Mouse (Mus musculus): Measurements from ENCODE around the gene Elp4. TPM values are rescaled to one million over a fixed set of nuclear protein-coding genes. Genes with fewer than 3 reads are reported as not detected.
A peak's percentile ranks its signal among the peaks of the same experiment; 100 is the strongest.

Elp4 gene
- total RNA-seq, 2 experiments from 2014 or later: 14.0 to 20.3 TPM

DNA sequence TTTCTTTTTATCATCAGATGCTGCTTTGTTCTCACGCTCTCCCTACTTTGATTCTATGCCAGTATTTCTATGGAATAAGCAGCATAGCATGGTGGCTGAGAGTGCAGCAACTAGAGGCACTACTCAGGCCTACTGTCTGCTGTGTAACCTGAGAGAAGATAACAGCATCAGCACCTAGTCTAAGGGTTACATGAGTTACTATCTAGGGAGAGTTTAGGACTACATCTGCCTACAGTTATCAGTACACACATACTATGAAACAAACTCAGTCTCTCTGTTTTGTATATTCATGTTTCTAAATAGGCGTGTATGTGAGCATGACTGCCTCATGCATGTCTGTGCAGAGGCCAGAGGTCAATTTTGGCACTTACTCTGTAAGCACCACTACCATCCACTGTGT, 97.8 kb downstream of the Elp4 start:
- ATAC-seq (replicated peaks; ENCODE audit: poor library complexity, severe bottlenecking): no peak

DNA sequence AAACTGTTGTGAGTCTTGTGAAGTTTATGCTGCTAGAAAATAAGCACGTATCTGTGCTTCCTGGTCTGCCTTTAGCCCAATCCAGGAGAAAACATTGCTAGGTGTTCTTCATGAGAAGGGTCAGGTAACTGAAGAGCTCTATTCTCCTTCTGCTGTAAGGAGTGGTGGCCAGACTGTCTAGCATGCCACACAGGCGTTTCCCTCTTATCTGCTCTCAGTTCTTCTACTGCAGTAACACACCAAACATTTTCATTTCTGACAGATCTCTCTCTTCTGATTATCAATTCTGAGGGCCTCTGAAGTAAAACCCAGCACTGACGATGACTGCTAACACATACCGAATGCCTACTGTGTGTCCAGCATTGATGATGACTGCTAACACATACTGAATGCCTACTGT, 98.3 kb downstream of the Elp4 start:
- ATAC-seq (replicated peaks; ENCODE audit: poor library complexity, severe bottlenecking): no peak

DNA sequence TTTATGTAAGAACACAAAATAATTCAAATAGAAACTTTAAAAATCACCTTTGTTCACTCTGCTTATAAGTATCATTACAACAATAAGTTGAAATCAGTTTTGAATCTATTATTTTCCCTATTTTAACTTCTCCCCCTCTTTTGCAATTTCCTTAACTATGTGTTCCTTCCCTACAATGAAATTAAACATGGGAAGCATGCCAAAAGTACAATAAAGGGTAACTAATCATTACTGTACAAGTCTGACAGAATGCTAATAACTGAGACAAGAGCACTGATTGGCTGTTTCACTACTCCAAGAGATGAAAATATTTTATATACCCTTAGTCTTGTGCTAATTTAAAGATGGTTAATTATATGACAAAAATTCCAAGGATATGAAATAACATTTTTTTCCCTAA, 99.2 kb downstream of the Elp4 start:
- ATAC-seq (replicated peaks; ENCODE audit: poor library complexity, severe bottlenecking): no peak

DNA sequence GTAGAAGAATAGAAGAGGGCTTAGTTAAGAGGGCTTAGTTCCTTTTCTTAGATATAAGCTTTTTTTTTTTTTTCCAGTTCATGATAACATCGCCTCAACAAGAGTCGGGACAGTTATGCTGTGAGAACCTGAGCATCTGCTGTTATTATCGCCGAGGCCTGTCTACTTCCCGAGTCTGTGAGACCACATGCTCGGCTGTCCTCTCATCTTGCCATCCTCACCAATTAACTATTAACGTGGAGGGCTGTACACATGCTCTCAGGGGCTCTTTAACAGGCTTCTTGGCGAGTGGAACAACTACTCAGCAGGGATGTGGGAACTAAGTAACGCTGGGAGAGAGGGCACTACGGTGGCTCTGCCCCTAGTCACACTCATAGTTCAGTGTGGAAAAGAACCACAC, 99.9 kb downstream of the Elp4 start:
- ATAC-seq (replicated peaks; ENCODE audit: poor library complexity, severe bottlenecking): no peak

DNA sequence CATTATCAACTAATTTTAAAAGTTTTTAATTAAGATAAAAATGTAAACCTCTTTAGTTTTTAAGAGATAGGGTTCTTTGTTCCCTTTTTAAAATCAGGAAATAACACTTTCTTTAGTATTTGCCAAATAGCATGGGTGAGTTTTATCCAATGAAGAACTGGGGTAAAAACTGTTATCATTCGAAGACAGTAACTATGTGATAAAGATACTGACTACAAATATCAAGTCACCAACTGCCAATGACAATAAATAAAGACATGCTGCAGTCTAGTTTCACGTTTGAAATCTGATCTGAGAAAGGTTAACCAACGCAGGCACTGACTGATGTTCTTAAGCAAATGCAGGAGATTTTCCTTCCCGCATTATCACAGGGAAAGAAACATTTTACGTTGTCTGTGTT, 100.9 kb downstream of the Elp4 start:
- ATAC-seq (replicated peaks; ENCODE audit: poor library complexity, severe bottlenecking): no peak

DNA sequence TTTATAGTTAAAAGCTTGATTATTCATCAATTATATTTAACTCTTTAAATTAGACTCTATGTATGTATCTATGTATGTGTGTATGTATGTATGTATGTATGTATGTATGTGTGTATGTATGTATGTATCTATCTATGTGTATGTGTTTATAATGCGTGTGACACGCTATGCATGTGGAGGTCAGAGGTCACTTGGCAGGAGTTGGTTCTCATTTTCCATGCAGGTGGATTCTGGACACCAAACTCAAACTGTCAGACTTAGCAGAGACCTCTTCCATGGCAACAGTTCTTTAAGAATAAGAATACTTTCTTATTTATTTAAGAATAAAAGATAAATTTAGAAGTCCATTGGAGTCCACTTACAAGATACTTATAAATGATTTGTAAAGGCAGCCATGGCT, 101.5 kb downstream of the Elp4 start:
- ATAC-seq (replicated peaks; ENCODE audit: poor library complexity, severe bottlenecking): no peak

DNA sequence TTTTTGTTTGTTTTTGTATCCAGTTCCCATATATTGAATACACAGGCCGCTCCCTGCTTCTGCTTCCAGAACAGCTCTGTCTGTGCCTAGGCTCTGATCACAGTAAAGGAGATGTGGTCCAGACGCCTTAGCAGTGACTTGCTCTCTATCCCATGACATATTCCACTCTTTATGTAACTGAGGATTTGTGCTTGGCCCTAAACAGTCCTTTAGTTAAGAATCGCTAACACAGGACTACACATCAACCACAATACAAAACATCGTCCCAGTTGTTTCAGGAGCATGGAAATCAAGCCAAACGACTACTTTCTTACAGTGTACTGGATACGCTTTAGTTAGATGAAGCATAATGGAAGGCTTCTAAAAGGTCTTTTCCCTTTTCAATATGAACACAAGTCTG, 102.8 kb downstream of the Elp4 start:
- no peak for ATAC-seq (replicated peaks; ENCODE audit: poor library complexity, severe bottlenecking)

DNA sequence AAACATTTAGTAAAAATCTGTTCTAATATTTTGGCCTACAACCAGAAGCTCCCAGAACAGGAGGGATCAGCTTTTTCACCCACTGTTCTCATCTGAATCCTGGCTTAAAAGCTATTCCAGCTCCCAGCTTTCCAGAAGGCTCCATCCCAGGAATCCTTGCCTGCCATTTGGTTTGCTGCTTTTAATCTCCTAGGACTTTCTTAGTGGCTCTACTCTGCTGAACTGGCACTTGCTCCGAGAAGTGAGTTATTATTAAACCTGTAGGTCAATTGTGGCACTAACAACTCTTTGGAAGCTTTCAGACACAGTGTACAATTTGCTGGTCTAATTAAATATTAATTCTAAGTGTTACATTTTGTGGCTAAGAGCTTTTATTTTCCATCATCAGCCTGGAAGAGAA, 103.7 kb downstream of the Elp4 start:
- no peak for ATAC-seq (replicated peaks; ENCODE audit: poor library complexity, severe bottlenecking)

DNA sequence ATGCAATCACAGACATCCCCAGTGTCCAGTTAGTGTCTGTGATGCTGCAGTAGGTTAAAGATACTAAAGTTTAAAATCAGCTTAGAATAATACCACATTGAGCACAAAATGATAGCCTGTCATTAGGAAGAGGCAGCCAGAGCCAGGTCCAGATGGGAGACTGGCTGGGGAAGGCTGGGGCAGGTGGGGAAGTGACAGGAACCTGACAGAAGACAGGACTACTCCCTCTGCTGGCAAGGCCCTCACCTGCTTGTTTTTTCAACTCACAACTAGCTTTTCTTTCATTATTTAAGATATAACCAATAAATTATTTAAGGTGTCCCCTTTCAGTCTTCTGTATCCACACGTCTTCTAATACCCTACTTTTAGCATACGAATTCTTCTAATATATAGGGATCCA, 104.5 kb downstream of the Elp4 start:
- ATAC-seq (replicated peaks; ENCODE audit: poor library complexity, severe bottlenecking): 0 out of 2 replicates have a peak, but pooled peaks have one; percentile 37

DNA sequence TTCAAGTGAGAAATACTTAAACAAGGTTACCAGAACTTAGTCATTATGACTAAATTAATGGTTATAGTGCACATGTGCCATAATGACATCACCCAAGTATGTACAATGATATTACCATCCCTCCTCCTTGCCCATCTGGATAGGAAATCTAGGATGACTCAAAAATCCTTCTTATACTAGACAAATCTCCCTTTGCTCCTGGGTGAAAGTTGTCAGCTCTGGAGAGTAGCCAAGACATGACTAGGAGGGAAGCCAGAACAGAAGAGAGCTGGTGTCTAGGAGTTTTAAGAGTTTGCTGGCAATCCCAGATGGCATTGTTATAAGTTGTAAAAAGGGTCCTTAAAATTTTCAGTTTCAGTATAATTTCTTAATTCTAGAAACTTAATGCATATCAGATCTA, 106.5 kb downstream of the Elp4 start:
- ATAC-seq (replicated peaks; ENCODE audit: poor library complexity, severe bottlenecking): no peak

DNA sequence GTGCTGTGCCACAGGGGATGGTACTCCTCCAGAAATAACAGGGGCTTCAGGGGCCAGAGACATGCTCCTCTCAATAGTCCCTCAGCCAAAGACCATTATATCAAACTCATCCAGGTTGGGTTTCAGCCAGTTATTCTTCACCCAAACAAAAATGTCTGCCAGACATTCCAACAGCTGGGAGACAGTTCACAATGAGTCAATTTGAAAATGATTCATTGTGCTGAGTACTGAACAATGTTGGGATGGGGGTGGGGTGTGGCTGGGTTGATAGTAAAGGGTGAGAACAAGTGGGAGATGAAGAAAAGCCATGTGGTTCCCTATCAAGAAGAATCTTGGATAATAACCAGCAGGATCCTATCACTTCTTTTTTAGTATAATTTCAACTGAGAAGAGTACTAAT, 108.3 kb downstream of the Elp4 start:
- no peak for ATAC-seq (replicated peaks; ENCODE audit: poor library complexity, severe bottlenecking)

DNA sequence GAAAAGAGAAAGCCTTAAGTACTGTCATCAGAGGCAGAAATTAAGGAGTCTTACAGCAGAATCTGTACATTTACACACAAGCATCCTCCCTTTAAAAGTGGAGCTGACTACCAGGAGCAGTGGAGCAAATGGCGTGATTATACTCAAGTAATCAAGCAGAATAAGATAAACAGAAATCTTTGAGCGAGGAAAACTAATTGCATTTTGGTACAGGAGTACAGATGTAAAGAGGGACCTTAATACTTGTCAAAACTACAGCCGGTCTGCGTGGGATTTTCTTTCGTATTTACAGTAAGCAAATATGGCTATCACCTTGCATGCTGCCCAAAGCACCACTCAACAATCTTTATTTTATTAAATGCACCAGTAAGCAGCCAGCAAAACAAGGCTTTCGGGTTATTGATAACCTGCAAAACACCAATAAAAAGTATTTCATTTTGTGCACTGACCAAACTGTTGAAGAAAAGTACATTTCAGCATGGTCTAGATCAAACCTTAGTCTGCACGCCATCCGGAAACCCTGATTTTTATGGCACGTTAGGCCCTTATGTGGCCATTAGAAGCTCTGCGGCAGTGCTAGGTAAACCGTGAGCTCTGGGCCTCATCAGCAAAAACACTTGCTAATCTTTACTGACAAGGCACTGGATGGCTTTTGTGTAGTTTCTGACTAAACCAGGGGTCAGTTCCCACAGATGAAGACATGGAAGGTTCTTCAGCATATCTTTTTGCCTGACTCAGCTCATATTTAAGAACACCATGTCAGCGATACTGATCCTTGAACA, 111.8 kb downstream of the Elp4 start:
- ATAC-seq (replicated peaks; ENCODE audit: poor library complexity, severe bottlenecking): no peak

DNA sequence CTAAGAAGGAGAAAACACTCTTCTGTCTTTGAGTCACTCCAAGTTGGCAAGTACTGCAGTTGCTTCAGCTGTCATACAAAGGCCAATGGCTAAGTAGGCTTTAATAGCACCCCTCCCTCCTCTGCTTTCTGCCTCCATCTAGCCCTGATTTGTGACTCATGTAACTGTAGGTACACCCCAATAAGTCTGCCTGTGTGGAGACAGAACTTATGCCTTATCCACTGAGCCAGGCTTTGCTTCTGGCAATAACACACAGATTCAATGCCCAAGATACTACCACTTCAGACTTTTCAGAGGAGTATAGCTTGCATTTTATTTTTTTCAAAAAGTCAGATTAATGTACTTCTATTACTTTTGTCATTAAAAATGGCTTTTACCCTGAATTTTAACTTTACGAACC, 114.4 kb downstream of the Elp4 start:
- ATAC-seq (replicated peaks; ENCODE audit: poor library complexity, severe bottlenecking): no peak

DNA sequence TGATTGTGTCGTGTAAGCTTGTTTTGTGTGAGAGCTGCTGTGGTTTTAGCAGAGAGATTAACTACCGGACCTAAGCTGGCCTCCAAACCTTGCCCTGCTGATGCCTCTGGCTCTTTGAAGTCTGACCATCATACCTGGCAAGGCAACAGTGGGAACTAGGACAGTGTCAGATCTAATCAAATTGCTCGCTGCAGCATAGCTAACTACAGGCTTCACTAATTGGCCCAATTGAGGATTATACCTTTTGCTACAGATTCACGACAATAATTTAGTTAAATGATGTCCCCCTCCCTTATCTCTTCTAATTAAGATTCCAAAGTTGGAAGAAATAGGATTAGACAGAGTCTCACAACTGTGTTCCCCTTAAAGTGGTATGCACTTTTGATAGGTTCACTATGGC, 116.6 kb downstream of the Elp4 start:
- ATAC-seq (replicated peaks; ENCODE audit: poor library complexity, severe bottlenecking): no peak

DNA sequence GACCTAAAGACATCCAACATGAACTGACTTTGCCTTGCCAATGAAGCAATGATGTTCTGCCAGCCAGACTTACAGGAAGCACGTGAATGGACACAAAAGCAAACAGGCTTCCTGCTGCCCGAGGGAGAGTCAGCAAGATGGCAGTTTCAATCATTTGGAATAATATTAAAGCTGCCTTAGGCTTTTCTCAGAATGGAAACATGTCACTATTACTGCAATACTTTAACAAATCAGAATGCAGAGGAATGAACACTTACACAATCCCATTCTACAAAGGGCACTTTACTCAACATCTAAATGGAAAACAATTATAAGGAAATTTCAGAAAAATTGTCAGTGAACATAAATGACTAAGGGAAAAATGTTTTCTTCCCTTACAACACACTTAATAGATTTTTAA, 117.4 kb downstream of the Elp4 start:
- ATAC-seq (replicated peaks; ENCODE audit: poor library complexity, severe bottlenecking): no peak

DNA sequence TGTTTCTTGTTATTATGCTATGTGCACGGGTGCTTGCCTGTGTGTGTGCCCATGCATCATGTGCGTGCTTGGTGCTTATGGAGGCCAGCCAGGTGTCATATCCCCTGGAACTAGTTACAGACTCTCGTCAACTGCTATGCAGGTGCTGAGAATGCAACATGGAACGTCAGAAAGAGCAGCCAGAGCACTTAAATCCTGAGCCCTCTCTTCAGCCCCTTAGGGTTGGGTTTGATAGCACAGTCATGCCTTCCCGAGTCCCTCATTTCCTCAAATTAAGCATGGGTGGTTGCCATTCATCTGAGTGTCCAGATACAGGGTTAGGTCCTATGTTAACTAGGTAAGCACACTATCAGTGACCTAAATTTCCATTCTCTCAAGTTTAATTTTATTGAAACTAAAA, 121.5 kb downstream of the Elp4 start:
- ATAC-seq (replicated peaks; ENCODE audit: poor library complexity, severe bottlenecking): no peak

DNA sequence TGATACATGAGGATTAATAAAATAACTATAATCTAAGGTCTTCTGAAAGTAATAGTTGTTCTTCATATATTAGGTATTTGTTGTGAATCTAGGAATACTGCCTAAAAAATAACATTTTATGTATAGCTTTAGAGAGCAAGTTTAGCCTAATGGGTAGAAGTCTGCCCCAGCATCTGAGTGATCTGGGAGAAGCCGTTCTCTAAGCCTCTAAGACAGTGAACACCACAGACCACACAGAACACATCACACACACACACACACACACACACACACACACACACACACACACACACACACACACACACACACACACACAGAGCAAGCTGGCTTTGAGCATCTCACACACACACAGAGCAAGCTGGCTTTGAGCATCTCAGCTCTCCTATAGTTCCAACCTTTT, 123.6 kb downstream of the Elp4 start:
- ATAC-seq (replicated peaks; ENCODE audit: poor library complexity, severe bottlenecking): no peak

DNA sequence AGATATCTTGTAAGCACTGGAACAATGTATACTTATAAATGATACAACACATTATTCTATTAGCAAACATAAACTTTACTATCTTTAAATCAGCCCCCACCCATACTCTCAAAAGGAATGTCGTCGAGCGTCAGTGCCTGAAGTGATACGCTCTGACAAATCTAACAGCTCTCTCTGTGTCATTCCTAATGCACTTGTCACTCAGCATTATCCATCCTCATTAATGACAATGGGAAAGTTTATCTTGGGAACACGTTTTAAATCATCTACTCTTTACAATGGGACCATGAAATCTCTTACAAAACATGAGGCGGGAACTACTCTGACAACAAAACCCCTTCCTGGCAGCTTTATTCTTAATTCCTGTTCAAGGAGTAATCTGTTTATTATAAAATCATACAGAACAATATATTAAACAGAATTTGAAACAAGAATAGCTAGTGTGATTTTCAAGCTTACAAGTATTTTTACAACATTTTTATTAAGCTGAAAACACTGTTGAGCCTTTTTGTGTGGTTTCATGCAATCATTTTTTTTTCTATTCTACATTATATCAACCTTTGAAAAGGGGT, 125.0 kb downstream of the Elp4 start:
- ATAC-seq (replicated peaks; ENCODE audit: poor library complexity, severe bottlenecking): no peak

DNA sequence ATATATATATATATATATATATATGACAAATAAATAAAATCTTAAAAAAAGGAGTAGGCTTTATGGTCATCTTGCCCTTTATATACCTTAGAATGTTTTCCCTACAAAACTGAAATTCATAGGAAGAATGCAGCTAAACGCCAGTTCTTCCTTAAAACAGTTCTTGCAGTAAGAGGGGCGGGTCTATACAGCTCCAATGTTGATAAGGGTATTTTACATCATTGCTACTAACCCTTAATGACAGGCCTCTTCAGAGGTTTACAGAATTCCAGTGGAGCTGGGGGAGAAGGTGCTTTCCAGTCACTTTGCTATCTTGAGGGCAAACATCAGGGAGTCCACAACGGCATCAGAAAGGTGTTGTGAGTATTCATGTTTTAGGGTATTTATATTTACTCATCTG, 133.1 kb downstream of the Elp4 start:
- no peak for ATAC-seq (replicated peaks; ENCODE audit: poor library complexity, severe bottlenecking)

DNA sequence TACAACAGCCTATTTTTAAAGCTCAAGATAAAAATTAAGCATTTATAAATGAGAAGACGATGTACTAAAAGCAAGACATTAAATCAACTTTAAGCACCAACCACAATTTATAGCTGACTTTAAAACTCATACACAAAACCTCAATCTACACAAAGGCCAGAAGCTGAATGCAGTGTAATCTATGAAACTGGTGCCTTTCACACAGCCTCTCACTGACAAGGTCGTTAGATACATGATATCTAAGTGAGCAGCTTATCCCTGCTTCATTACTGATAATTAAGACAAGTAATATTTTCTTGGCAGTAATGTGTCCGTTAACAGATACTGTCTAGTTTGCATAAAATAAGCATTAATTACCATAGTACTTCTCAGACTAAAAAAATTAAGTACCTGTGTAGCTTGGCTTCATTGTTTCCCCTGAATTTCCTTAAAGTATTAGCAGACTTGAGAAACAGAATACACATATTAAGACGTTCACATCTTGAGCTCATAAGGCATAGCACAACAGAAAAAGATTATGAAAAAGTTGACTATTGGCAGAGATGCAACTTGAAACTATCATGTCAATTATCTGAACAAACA, 134.5 kb downstream of the Elp4 start:
- ATAC-seq (replicated peaks; ENCODE audit: poor library complexity, severe bottlenecking): no peak

DNA sequence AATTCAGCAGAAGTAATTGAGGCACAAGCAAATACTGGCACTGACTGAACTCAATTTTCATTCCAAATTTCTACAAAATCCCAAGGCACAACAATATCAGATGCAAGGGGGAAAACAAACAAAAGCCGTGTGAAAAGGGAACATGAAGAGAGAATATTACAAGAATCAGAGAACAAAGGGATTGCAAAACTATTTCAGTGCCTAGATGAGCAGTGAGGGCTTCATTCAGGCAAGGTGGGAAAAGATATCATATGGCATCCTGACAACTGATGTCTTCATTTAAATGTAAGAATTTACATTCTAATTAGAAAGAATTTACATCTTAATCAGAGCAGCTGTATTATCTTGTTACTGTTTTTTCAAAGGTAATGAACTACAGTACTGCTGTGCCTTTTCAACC, 150.9 kb downstream of the Elp4 start:
- ATAC-seq (replicated peaks; ENCODE audit: poor library complexity, severe bottlenecking): no peak

DNA sequence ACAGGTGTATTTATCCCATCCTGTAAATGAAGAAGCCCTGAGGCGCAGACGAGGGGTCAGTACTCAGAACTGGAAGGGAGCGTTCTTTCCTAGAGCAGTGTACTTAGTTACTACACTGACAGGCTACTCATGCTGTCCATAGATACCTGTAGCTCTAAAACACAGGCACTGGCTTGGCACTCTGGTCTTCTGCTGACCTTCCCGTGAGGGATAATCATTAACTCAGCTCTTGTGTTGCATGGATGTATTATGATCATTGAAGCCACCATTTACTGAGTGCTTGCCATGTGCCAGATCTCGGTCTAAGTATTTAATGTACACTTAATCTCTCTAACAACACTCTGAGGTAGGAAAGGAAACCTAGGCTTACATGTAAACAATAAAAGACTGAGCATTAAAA, 155.3 kb downstream of the Elp4 start:
- ATAC-seq (replicated peaks; ENCODE audit: poor library complexity, severe bottlenecking): no peak

Measured in granulocyte monocyte progenitor cell, adult 5-6 weeks (primary cell).